Mouse (Mus musculus) embryonic stem cell, embryonic (primary cell): Measurements from ENCODE around the gene Ythdf1.

ENCODE experiments used
- CTCF ChIA-PET, 4 experiments: fragments of 300-600 bp in 2 of 4; fragments of 350-600 bp in 2 of 4; sonication (Branson Sonifier 250); formaldehyde crosslinking; loops; one replicate each; lab custom pipeline; 2022; ENCODE audit warnings: inconsistent platforms in 2 of 4; lab: Charles Lee
- POLR2A ChIA-PET, 4 experiments: fragments of 300-600 bp in 2 of 4; fragments of 350-600 bp in 2 of 4; sonication (Branson Sonifier 250); formaldehyde crosslinking; loops; one replicate each; lab custom pipeline; 2022; ENCODE audit warnings: antibody characterized with exemption in 4 of 4, inconsistent platforms in 1 of 4; lab: Charles Lee

Ythdf1 gene

DNA sequence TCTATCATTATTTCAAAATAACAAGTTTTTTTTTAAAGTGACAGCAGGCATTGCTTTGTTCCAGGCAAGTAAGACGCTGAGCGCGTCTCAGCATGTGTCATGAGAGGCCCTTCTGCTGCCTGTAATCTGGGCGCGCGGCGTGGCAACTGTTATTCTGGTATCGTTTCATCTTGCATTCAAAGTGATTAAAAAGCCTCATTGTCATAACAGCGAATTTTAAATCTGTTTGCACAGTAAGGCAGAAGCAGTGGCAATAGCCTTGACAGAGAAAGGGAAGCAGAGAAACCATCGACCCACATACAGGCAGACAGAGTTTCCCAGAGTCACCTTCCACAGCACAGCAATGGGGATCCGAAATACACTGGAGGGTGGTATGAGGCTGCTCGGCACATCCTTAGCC is 59.2 kb downstream of the Ythdf1 start:
- ChIA-PET CTCF (interaction anchor here in 3 of 4 experiments (1.0 to 2.6 kb wide), 4 partner anchors 9 to 19 kb away, joined by 3 to 10 read pairs (median 4); no protein-coding TSS in a partner anchor), POLR2A (interaction anchor here in 2 of 4 experiments (1.1 to 1.4 kb wide), 2 partner anchors 43 to 67 kb away, joined by 3 to 6 read pairs; no protein-coding TSS in a partner anchor)

DNA sequence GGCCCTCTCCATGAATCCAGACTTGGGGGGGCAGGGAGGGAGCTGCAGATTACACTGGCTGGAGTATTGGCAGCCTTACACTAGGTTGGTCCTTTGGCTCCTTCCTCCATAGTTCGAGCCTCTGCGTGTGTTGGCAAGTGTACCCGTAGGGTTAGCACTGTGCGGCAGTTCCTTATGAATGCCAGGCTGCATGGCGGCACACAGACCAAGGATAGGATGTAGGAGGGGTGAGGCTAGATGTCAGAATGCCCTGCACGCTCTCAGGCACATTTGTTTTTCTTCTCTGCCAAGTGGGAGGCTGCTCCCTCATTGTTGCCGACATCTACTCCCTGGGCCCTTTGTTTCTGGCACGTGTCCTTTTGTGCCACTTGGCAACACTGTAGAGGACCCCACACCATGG is 63.6 kb downstream of the Ythdf1 start:
- CTCF ChIA-PET = no interaction called here
- POLR2A ChIA-PET = interaction anchor here in 1 of 4 experiments (0.9 kb wide), 1 partner anchor 37 kb away, joined by 3 read pairs; no protein-coding TSS in a partner anchor

DNA sequence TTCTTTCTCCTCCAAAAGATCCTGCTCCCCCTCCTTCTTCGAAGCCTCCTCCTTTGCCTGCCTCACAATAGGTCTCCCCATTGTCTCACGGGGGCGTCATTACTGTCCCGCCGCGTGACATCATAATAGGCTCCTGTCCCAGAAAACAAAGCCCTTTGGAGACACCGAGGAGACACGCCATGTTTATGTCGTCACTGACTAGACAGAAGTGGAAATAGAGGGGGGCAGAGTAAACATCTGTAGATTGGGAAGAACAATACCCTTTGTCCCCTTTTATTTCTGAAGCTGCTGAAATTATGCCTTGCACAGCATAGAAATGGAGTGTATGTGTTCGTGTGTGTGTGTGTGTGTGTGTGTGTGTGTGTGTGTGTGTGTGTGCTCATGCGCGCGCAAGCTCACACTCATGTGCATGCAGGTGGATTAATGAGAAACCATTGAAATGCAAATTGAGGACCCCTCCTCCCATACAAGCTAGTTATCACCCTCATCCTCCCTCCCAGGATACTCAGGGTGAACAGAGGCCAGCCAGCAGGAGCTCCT is 65.7 kb downstream of the Ythdf1 start:
- POLR2A ChIA-PET = interaction anchor here in 3 of 4 experiments (0.7 to 1.3 kb wide), 4 partner anchors 29 to 57 kb away, joined by 3 to 8 read pairs (median 5); no protein-coding TSS in a partner anchor
- CTCF ChIA-PET = interaction anchor here in 3 of 4 experiments (0.5 to 1.3 kb wide), 10 partner anchors 20 to 423 kb away, joined by 3 to 7 read pairs (median 3); no protein-coding TSS in a partner anchor
